Mouse (Mus musculus): ENCODE data around the gene Spata7.

GRCm38 (mm10) chr12:98662617-98663016, 34.7 kb downstream of the Spata7 start:
- TF ChIP-seq CTCF (IDR thresholded peaks at IDR 0.05; ENCODE audit: borderline replicate concordance, insufficient read depth, low read length) (no peak), POLR2A (IDR thresholded peaks at IDR 0.05; ENCODE audit: low read depth, low read length) (no peak)
